Mouse (Mus musculus): Measurements from ENCODE around the gene Olfr127.

- no peak for TF ChIP-seq USF1 (IDR thresholded peaks at IDR 0.05; ENCODE audit: low read depth)
- no peak for TF ChIP-seq CTCF (IDR thresholded peaks at IDR 0.05; ENCODE audit: control insufficient read depth, insufficient read depth, insufficient read length)
- TF ChIP-seq CEBPB (IDR thresholded peaks at IDR 0.05; ENCODE audit: low read depth): no peak
- no peak for TF ChIP-seq MYOG (IDR thresholded peaks at IDR 0.05; ENCODE audit: control insufficient read depth, extremely low read depth, insufficient read length)
- TF ChIP-seq FOSL1 (IDR thresholded peaks at IDR 0.05; ENCODE audit: insufficient read depth, low read length, poor library complexity, severe bottlenecking): no peak
Observed at GRCm38 (mm10) chr17:37952979-37953378, 52.7 kb downstream of the Olfr127 start, which contains the start of gene Olfr761.

All from C2C12 (cell line).